Mouse (Mus musculus): ENCODE data around the gene Ptprh. TPM values are rescaled to one million over a fixed set of nuclear protein-coding genes. Genes with fewer than 3 reads are reported as not detected.
"Not testable (repeated sequence)": the region's sequence is repeated elsewhere in the genome, so short reads cannot be mapped to it uniquely, and the experiment has no call there.

Gene Ptprh
- polyA plus RNA-seq, 1 experiment from 2014 or later, result not detected

- H3K4me2 ChIP-seq (ENCODE audit: low read depth, low read length), result no peak overlapping the region
- ATAC-seq (no peak), DNase-seq (no peak)
- no peaks in the 10 kb centered on the region for H3K27me3 ChIP-seq (ENCODE audit: insufficient read depth, low read length)
- TF ChIP-seq EP300 (IDR thresholded peaks at IDR 0.05; ENCODE audit: low read depth) (no peak), CTCF (IDR thresholded peaks at IDR 0.05; ENCODE audit: low read depth) (no peak)
- 67% methylated on average over 2 of the region's 2 CpGs for WGBS (ENCODE audit: insufficient replicate concordance)
- H3K4me1 ChIP-seq (ENCODE audit: insufficient read depth), result no peaks in the 10 kb centered on the region
- no peak overlapping the region for H3K9ac ChIP-seq (replicated peaks)
- no peaks in the 10 kb centered on the region for H3K36me3 ChIP-seq (replicated peaks; ENCODE audit: insufficient read depth, low read length)
- no peak overlapping the region for H3K4me3 ChIP-seq (ENCODE audit: low read depth, low read length)
- no peak overlapping the region for H3K27ac ChIP-seq (ENCODE audit: low read depth)
- H3K9me3 ChIP-seq (ENCODE audit: low read length), result no peaks in the 10 kb centered on the region
These were observed 64.8 kb downstream of the Ptprh start for GRCm38 (mm10) chr7:4539019-4539418.

GRCm38 (mm10) chr7:4537181-4537580 lies 66.7 kb downstream of the Ptprh start:
- TF ChIP-seq EP300 (IDR thresholded peaks at IDR 0.05; ENCODE audit: low read depth) (no peak), CTCF (IDR thresholded peaks at IDR 0.05; ENCODE audit: low read depth) (no peak)
- H3K4me3 ChIP-seq (ENCODE audit: low read depth, low read length), result no peak overlapping the region
- H3K9ac ChIP-seq (replicated peaks), result no peak overlapping the region
- H3K27ac ChIP-seq (ENCODE audit: low read depth), result no peak overlapping the region
- H3K27me3 ChIP-seq (ENCODE audit: insufficient read depth, low read length), result peaks cover under 1% of the 10 kb centered on the region; the same call in 1 of the 2 replicates
- H3K36me3 ChIP-seq (replicated peaks; ENCODE audit: insufficient read depth, low read length), result no peaks in the 10 kb centered on the region
- 48% methylated on average over 4 of the region's 4 CpGs for WGBS (ENCODE audit: insufficient replicate concordance)
- DNase-seq (no peak), ATAC-seq (no peak)
- H3K9me3 ChIP-seq (ENCODE audit: low read length), result no peaks in the 10 kb centered on the region
- H3K4me2 ChIP-seq (ENCODE audit: low read depth, low read length), result no peak overlapping the region
- peaks cover under 1% of the 10 kb centered on the region; the same call in 1 of the 2 replicates for H3K4me1 ChIP-seq (ENCODE audit: insufficient read depth)

- no peak for ATAC-seq
- no peak for DNase-seq
- Histone ChIP-seq H3K4me1 (ENCODE audit: insufficient read depth) (peaks cover 2% of the 10 kb centered on the region; the same call in 1 of the 2 replicates), H3K4me2 (ENCODE audit: low read depth, low read length) (no peak overlapping the region), H3K27me3 (ENCODE audit: insufficient read depth, low read length) (peaks cover 9% of the 10 kb centered on the region), H3K9ac (replicated peaks) (no peak overlapping the region), H3K27ac (ENCODE audit: low read depth) (no peak overlapping the region), H3K9me3 (ENCODE audit: low read length) (no peaks in the 10 kb centered on the region), H3K4me3 (ENCODE audit: low read depth, low read length) (no peak overlapping the region), H3K36me3 (replicated peaks; ENCODE audit: insufficient read depth, low read length) (no peaks in the 10 kb centered on the region)
- WGBS (ENCODE audit: insufficient replicate concordance), result 82% methylated on average over 4 of the region's 4 CpGs
- TF ChIP-seq EP300 (IDR thresholded peaks at IDR 0.05; ENCODE audit: low read depth) (no peak), CTCF (IDR thresholded peaks at IDR 0.05; ENCODE audit: low read depth) (no peak)
These were observed 67.5 kb downstream of the Ptprh start for GRCm38 (mm10) chr7:4536369-4536768.

GRCm38 (mm10) chr7:4532005-4532729 lies 71.7 kb downstream of the Ptprh start, which contains the start of gene Dnaaf3:
Dnaaf3 (minus strand) TSS chr7:4532453.
- no peak within 1 kb of the TSS for H3K27ac ChIP-seq (ENCODE audit: low read depth)
- WGBS (ENCODE audit: insufficient replicate concordance), result 9% methylated on average over 28 of the region's 28 CpGs
- no peaks in the 10 kb centered on the region for H3K9me3 ChIP-seq (ENCODE audit: low read length)
- peak within 1 kb of the TSS; percentile 61 for H3K4me2 ChIP-seq (ENCODE audit: low read depth, low read length)
- H3K36me3 ChIP-seq (replicated peaks; ENCODE audit: insufficient read depth, low read length), result no peaks in the 10 kb centered on the region
- DNase-seq (peak; percentile 70), ATAC-seq (peak; percentile 94)
- no peak within 1 kb of the TSS for H3K9ac ChIP-seq (replicated peaks)
- TF ChIP-seq CTCF (IDR thresholded peaks at IDR 0.05; ENCODE audit: low read depth) (no peak), EP300 (IDR thresholded peaks at IDR 0.05; ENCODE audit: low read depth) (no peak)
- peak within 1 kb of the TSS; percentile 22; the same call in 1 of the 2 replicates for H3K4me3 ChIP-seq (ENCODE audit: low read depth, low read length)
- H3K4me1 ChIP-seq (ENCODE audit: insufficient read depth), result peaks cover 2% of the 10 kb centered on the region; the same call in 1 of the 2 replicates
- peaks cover 9% of the 10 kb centered on the region for H3K27me3 ChIP-seq (ENCODE audit: insufficient read depth, low read length)

GRCm38 (mm10) chr7:4530166-4530565 lies 73.7 kb downstream of the Ptprh start:
- H3K9me3 ChIP-seq (ENCODE audit: low read length); H3K4me3 ChIP-seq (ENCODE audit: low read depth, low read length); H3K4me1 ChIP-seq (ENCODE audit: insufficient read depth); H3K27ac ChIP-seq (ENCODE audit: low read depth); H3K9ac ChIP-seq (replicated peaks); H3K4me2 ChIP-seq (ENCODE audit: low read depth, low read length); ATAC-seq; H3K27me3 ChIP-seq (ENCODE audit: insufficient read depth, low read length); H3K36me3 ChIP-seq (replicated peaks; ENCODE audit: insufficient read depth, low read length); DNase-seq: not testable (repeated sequence)
- 49% methylated on average over 6 of the region's 8 CpGs for WGBS (ENCODE audit: insufficient replicate concordance)

GRCm38 (mm10) chr7:4527302-4527689 lies 76.5 kb downstream of the Ptprh start:
- Histone ChIP-seq H3K36me3 (replicated peaks; ENCODE audit: insufficient read depth, low read length) (no peaks in the 10 kb centered on the region), H3K9me3 (ENCODE audit: low read length) (no peaks in the 10 kb centered on the region), H3K4me2 (ENCODE audit: low read depth, low read length) (peak overlapping the region; percentile 64), H3K4me3 (ENCODE audit: low read depth, low read length) (no peak overlapping the region), H3K27ac (ENCODE audit: low read depth) (no peak overlapping the region), H3K9ac (replicated peaks) (no peak overlapping the region), H3K27me3 (ENCODE audit: insufficient read depth, low read length) (peaks cover 9% of the 10 kb centered on the region), H3K4me1 (ENCODE audit: insufficient read depth) (peaks cover 10% of the 10 kb centered on the region; the same call in 1 of the 2 replicates)
- no peak for TF ChIP-seq CTCF (IDR thresholded peaks at IDR 0.05; ENCODE audit: low read depth)
- no peak for TF ChIP-seq EP300 (IDR thresholded peaks at IDR 0.05; ENCODE audit: low read depth)
- no peak for ATAC-seq
- 56% methylated on average over 18 of the region's 18 CpGs for WGBS (ENCODE audit: insufficient replicate concordance)
- no peak for DNase-seq

All from liver, postnatal 0 days (tissue).